ENCODE assay signal across 10 mouse cellular contexts in genomic region chr12:113051628-113052403, GRCm38 (mm10). TPM values are rescaled to one million over a fixed set of nuclear protein-coding genes. Genes with fewer than 3 reads are reported as not detected.
DNase-seq lines count a peak whose midpoint lies in the region; ATAC-seq and TF ChIP-seq lines count a peak whose summit lies in the region.
"Had no signal": no experiment of that assay in that cellular context is flagged by ENCODE, and none has a peak within 500 bp of the region (broad histone marks: within the 10 kb centered on the region; RNA-seq: fewer than 3 reads in every experiment).

No protein-coding gene starts in this region.

- H3K4me3 ChIP-seq in heart, embryonic 13.5 days = no peak overlapping the region
- H3K4me3 ChIP-seq in heart, adult 2 months = no peak overlapping the region
- H3K4me3 ChIP-seq in intestine, postnatal 0 days (ENCODE audit: low read depth, low read length) = no peak overlapping the region
- no peak overlapping the region for H3K4me3 ChIP-seq in lung, embryonic 15.5 days
- H3K4me3 ChIP-seq: midbrain, embryonic 13.5 days had no signal

- no peaks in the 10 kb centered on the region for H3K79me2 ChIP-seq in heart, adult 2 months (replicated peaks; ENCODE audit: control insufficient read depth, insufficient read depth, low read length)

- no peak overlapping the region for H3K4me2 ChIP-seq in heart, embryonic 13.5 days
- no peak overlapping the region for H3K4me2 ChIP-seq in intestine, postnatal 0 days (replicated peaks; ENCODE audit: low read depth)
- no peak overlapping the region for H3K4me2 ChIP-seq in lung, embryonic 15.5 days
- H3K4me2 ChIP-seq: midbrain, embryonic 13.5 days had no signal

- 35% methylated on average over 9 of the region's 9 CpGs for WGBS in heart, embryonic 13.5 days
- 51% methylated on average over 9 of the region's 9 CpGs for WGBS in heart, adult 2 months
- 44% methylated on average over 9 of the region's 9 CpGs for whole genome bisulfite sequencing in intestine, postnatal 0 days
- WGBS in lung, embryonic 15.5 days = 31% methylated on average over 9 of the region's 9 CpGs

- no peak for TF ChIP-seq POLR2A in heart, adult 2 months (IDR thresholded peaks at IDR 0.05; ENCODE audit: insufficient read depth, low read depth, low read length)

- peaks cover 71% of the 10 kb centered on the region for H3K36me3 ChIP-seq in heart, embryonic 13.5 days
- no peaks in the 10 kb centered on the region; the same call in 1 of the 2 replicates for H3K36me3 ChIP-seq in heart, adult 2 months (ENCODE audit: control insufficient read depth, insufficient read depth, low read length)
- H3K36me3 ChIP-seq in intestine, postnatal 0 days (ENCODE audit: control insufficient read depth, insufficient read depth) = peaks cover 78% of the 10 kb centered on the region
- peaks cover 36% of the 10 kb centered on the region; the same call in 1 of the 2 replicates for H3K36me3 ChIP-seq in lung, embryonic 15.5 days

- DNase-seq in heart, adult 2 months = no peak
- peak; percentile 86 for DNase-seq in R1 (ENCODE audit: low read depth, low spot score)
- DNase-seq in thymus, postnatal 14 days = no peak
- DNase-seq in retina, embryonic 14.5 days (ENCODE audit: low spot score) = no peak
- DNase-seq in adrenal gland, adult 8-10 months = no peak
- DNase-seq: heart, postnatal 36 days had no signal

- no peak for TF ChIP-seq CTCF in heart, adult 2 months (IDR thresholded peaks at IDR 0.05)
- peak; percentile 43; the same call in 1 of the 2 replicates for TF ChIP-seq CTCF in intestine, postnatal 0 days (IDR thresholded peaks at IDR 0.05; ENCODE audit: low read depth)

- intact Hi-C loops in heart, adult 2 months (cut with DNase I) = no loop called here

- H3K9me3 ChIP-seq in heart, embryonic 13.5 days = no peaks in the 10 kb centered on the region
- H3K9me3 ChIP-seq in intestine, postnatal 0 days (ENCODE audit: control insufficient read depth) = no peaks in the 10 kb centered on the region
- H3K9me3 ChIP-seq in lung, embryonic 15.5 days = no peaks in the 10 kb centered on the region
- H3K9me3 ChIP-seq: midbrain, embryonic 13.5 days had no signal

- peak overlapping the region; percentile 61 for H3K9ac ChIP-seq in heart, embryonic 13.5 days
- H3K9ac ChIP-seq in heart, adult 2 months (ENCODE audit: low read depth, low read length) = no peak overlapping the region
- no peak overlapping the region for H3K9ac ChIP-seq in intestine, postnatal 0 days (ENCODE audit: low read depth, low read length)
- H3K9ac ChIP-seq in lung, embryonic 15.5 days = no peak overlapping the region
- H3K9ac ChIP-seq: midbrain, embryonic 13.5 days had no signal

- no peak for ATAC-seq in heart, embryonic 13.5 days (ENCODE audit: extremely low read depth, insufficient number of reproducible peaks, low FRiP score, low TSS enrichment)
- 0 out of 2 replicates have a peak, but pooled peaks have one; percentile 19 for ATAC-seq in intestine, postnatal 0 days
- ATAC-seq in lung, embryonic 15.5 days (ENCODE audit: borderline replicate concordance, extremely low read depth, low FRiP score, low TSS enrichment) = no peak; the same call in 1 of the 2 replicates
- ATAC-seq: midbrain, embryonic 13.5 days had no signal

- H3K4me1 ChIP-seq in heart, embryonic 13.5 days = peaks cover 30% of the 10 kb centered on the region
- H3K4me1 ChIP-seq in heart, adult 2 months (ENCODE audit: control insufficient read depth, insufficient read depth, low read length) = peaks cover 4% of the 10 kb centered on the region
- H3K4me1 ChIP-seq in intestine, postnatal 0 days (replicated peaks; ENCODE audit: control insufficient read depth, insufficient read depth, low read length) = no peaks in the 10 kb centered on the region
- peaks cover 10% of the 10 kb centered on the region for H3K4me1 ChIP-seq in lung, embryonic 15.5 days
- H3K4me1 ChIP-seq: midbrain, embryonic 13.5 days had no signal

- no peak for TF ChIP-seq EP300 in heart, adult 2 months (IDR thresholded peaks at IDR 0.05; ENCODE audit: insufficient read depth, low read depth, low read length)

- no peaks in the 10 kb centered on the region for H3K27me3 ChIP-seq in heart, embryonic 13.5 days (replicated peaks)
- H3K27me3 ChIP-seq in heart, adult 2 months (ENCODE audit: control insufficient read depth, insufficient read depth, low read length) = no peaks in the 10 kb centered on the region
- H3K27me3 ChIP-seq in intestine, postnatal 0 days (replicated peaks; ENCODE audit: control insufficient read depth, insufficient read depth, low read length) = no peaks in the 10 kb centered on the region
- H3K27me3 ChIP-seq in lung, embryonic 15.5 days = no peaks in the 10 kb centered on the region
- H3K27me3 ChIP-seq: midbrain, embryonic 13.5 days had no signal

- peak overlapping the region; percentile 60 for H3K27ac ChIP-seq in heart, embryonic 13.5 days (replicated peaks)
- H3K27ac ChIP-seq in heart, adult 2 months = no peak overlapping the region
- H3K27ac ChIP-seq in intestine, postnatal 0 days (ENCODE audit: low read depth, low read length) = peak overlapping the region; percentile 62
- H3K27ac ChIP-seq in lung, embryonic 15.5 days = peak overlapping the region; percentile 58
- H3K27ac ChIP-seq: midbrain, embryonic 13.5 days had no signal

RNA-seq across cellular contexts. Expression of gene Tex22, which starts 22.5 kb away (rescaled TPM):
- polyA plus RNA-seq in heart, embryonic 13.5 days (2015; fragmentation: Nextera tagmentation; extraction: Ambion mirVana) = not detected in 2 replicates
- total RNA-seq in heart, adult 2 months (2021) = under 1 TPM; 0.21 to 0.27 TPM
- polyA plus RNA-seq in heart, adult 2 months (2012; rRNA removed) = 0.50 TPM in 1 of 2 replicates, not detected in the other
- not detected in 2 replicates for polyA plus RNA-seq in intestine, postnatal 0 days (2015; fragmentation: Nextera tagmentation; extraction: Ambion mirVana)
- polyA plus RNA-seq in lung, embryonic 15.5 days (2015; fragmentation: Nextera tagmentation; extraction: Ambion mirVana) = not detected in 2 replicates
- under 1 TPM in 3 of 4 experiments, not detected in 1; 0.38 to 0.65 (median 0.62) TPM for total RNA-seq in adrenal gland, adult 8-10 months (2022)
- total RNA-seq: heart, postnatal 36 days had no signal

RNA-seq across cellular contexts. Expression of gene Pacs2, which starts 37.5 kb away (rescaled TPM):
- polyA plus RNA-seq in heart, embryonic 13.5 days (2015; fragmentation: Nextera tagmentation; extraction: Ambion mirVana) = 7.0 and 7.7 TPM in 2 replicates
- total RNA-seq in heart, adult 2 months (2021) = 10 to 100 TPM; 34.9 to 37.5 TPM
- polyA plus RNA-seq in heart, adult 2 months (2012; rRNA removed) = 34.8 and 37.4 TPM in 2 replicates
- polyA plus RNA-seq in intestine, postnatal 0 days (2015; fragmentation: Nextera tagmentation; extraction: Ambion mirVana) = 5.1 and 5.2 TPM in 2 replicates
- 11.7 and 13.2 TPM in 2 replicates for polyA plus RNA-seq in lung, embryonic 15.5 days (2015; fragmentation: Nextera tagmentation; extraction: Ambion mirVana)
- 10 to 100 TPM; 42.2 to 60.4 (median 53.7) TPM for total RNA-seq in adrenal gland, adult 8-10 months (2022)

RNA-seq across cellular contexts. Expression of gene Mta1, which starts 46.3 kb away (rescaled TPM):
- 11.2 and 11.9 TPM in 2 replicates for polyA plus RNA-seq in heart, embryonic 13.5 days (2015; fragmentation: Nextera tagmentation; extraction: Ambion mirVana)
- 10 to 100 TPM; 44.8 to 54.8 TPM for total RNA-seq in heart, adult 2 months (2021)
- 35.4 and 42.4 TPM in 2 replicates for polyA plus RNA-seq in heart, adult 2 months (2012; rRNA removed)
- polyA plus RNA-seq in intestine, postnatal 0 days (2015; fragmentation: Nextera tagmentation; extraction: Ambion mirVana) = 4.9 and 5.6 TPM in 2 replicates
- polyA plus RNA-seq in lung, embryonic 15.5 days (2015; fragmentation: Nextera tagmentation; extraction: Ambion mirVana) = 13.5 and 14.7 TPM in 2 replicates
- total RNA-seq in adrenal gland, adult 8-10 months (2022) = 10 to 100 TPM; 81.8 to 92.8 (median 86.8) TPM

RNA-seq across cellular contexts. Expression of gene Brf1, which starts 51.3 kb away (rescaled TPM):
- 32.5 and 35.5 TPM in 2 replicates for polyA plus RNA-seq in heart, embryonic 13.5 days (2015; fragmentation: Nextera tagmentation; extraction: Ambion mirVana)
- total RNA-seq in heart, adult 2 months (2021) = 10 to 100 TPM; 22.3 to 25.1 TPM
- 22.4 and 29.3 TPM in 2 replicates for polyA plus RNA-seq in heart, adult 2 months (2012; rRNA removed)
- 17.9 and 21.3 TPM in 2 replicates for polyA plus RNA-seq in intestine, postnatal 0 days (2015; fragmentation: Nextera tagmentation; extraction: Ambion mirVana)
- polyA plus RNA-seq in lung, embryonic 15.5 days (2015; fragmentation: Nextera tagmentation; extraction: Ambion mirVana) = 56.1 and 63.3 TPM in 2 replicates
- 10 to 100 TPM; 49.6 to 86.9 (median 68.3) TPM for total RNA-seq in adrenal gland, adult 8-10 months (2022)
